Mouse (Mus musculus) forelimb bud, embryonic 11.5 days (tissue): ENCODE results near the gene Slc2a9.

Source experiments
- DNase-seq: peaks from one replicate; pipeline ENCODE4 v3.0.0-alpha.2; 2012; ENCODE audit warnings: low read depth, low spot score

Gene Slc2a9

DNA sequence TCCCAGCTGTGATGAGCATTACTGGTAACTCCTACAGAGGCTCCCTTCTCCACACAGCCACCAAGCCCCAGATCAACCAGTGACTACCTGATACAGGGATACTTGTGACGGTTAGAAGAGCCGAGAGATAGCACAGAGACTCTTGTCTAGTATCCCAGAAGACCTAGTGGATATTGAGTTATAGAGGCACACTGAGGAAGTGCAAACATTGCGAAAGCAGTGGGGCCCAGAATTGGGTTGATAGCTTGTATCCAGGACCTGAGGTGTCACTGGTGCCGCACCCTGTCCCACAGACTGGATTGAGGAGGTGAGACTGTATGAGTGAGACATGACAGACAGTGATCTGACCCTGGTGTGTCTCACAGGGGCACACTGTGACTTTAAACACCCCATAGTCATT is at the start of gene Slc2a9:
Gene Slc2a9, minus strand, starts transcription at position 152 of the 400 bp plus-strand sequence.
- no peak for DNase-seq

DNA sequence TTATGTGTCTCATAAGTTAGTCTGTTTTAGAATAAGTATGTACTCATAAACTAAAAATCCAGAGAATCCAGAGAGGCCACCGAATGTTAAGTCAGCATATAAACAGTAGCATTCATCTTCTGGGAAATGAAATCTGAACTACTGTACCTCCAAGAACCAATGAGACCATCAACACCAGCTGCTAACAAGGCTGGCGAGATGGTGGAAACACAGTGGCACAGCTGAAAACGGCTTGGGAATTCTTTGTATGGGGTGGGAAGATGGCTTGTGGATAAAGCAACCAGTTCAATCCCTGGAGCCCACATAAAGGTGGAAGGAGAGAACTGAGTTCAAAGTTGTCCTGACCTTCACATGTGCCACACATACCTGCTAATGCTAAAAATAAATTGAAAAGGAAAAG is 49.7 kb upstream of the Slc2a9 start:
- no peak for DNase-seq

DNA sequence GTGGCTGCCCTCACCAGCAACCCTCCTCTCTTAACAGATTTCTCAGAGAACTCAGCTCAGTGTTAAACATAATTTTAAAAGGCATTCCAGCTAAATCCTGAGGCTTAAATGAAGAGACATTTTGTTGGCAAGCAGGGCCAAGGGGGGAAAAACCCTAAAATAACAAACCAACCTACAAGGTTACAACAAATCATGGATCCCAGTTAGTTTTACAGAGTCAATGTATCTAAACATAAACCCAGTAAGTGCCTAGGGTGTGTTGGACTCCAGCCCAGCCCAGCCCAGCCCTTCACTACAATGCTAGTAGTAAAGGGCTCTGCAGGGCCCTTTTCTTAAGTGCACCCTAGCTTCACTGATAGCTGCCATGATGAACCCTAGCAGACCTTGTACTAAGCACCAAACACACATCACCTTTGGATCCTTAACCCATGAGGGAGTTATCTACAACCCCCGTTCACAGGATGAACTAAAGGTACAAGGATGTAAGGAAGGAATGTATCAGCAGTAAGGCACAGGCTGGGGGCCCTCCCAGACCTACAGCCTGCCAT is 47.4 kb upstream of the Slc2a9 start:
- no peak for DNase-seq

DNA sequence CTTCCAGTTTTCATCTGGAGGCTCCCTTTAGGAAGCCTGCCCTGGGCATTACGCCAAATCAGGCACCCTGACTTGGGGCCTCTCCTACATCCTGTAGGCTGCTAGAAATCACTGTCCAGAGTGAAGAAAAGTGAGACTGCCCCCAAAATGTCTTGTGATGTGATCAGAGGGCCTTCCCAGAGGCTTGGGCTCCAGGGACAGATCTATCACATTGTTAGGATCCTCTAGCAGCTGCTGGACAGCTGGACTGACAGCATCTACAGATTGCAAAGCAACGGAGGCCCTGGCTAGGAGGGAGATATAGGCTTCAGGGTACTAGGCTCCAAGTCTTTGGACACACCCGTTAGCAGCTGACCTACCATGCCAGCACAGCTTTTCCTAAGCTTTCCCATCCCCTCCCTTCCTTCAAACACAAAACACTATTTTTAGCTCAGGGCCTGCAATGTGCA is 46.5 kb upstream of the Slc2a9 start:
- no peak for DNase-seq

DNA sequence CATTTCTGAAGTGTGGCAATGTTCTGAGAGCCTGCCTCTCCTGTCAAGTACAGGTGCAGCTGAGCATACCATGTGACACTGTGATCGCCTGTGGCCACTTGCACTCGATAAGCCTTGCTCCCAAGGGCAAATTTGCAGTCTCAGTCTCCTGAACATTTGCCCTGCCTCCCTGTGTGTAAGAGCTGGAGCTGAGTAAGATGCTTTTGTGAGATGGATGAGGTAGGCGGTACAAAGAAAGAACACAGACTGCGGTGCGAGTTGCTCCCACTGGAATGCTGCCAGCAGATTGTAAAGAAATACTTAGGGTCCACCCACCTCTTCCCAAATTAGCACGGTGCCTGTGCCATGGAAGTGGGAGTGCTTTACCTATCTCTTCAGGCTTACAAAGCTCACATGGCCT is 44.4 kb upstream of the Slc2a9 start:
- DNase-seq: no peak

DNA sequence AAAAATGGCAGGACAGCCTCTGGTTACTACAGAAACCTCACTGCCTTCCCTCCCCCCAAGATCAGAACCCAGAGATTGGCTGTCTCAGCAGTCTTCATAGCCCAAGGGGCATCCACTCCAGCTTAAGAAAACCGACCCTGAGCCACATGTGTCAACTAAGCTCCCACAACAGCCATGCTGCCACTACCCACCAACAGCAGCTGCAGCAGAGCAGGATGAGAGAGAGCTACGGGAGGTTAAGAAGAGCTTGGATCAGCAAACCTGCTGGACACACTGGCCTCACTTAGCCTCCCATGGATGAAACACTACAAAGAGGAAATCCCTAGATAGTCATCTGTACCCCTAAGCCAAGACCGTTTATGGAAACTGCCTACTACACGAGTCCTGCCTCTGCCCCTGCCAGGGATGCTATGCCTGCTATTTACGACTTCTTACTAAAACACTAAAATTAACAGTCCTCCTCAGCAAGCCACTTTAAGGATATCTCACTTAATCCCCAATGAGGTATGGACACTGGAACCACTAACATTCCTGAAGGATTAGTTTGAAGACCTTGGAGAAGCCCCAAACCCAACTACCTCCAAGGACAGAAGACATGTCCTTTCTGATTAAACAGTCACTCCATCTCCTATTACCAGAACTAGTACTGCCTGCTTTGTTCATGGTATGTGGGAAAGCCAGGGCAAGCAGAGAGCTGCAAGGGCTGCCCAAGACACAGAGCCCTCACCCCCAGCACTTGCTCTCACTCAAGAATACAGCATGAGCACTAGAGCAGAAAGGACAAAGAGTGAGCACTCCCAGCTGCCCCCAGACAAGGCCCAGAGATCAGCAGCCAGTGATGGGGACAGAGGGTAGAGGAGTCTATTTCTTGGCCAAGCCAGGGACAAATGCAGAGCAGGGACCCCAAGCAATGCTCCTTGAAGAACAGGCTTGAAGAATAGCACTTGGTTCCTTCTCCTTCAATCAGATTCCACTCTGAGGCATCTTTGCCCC is 41.8 kb upstream of the Slc2a9 start:
- no peak for DNase-seq

DNA sequence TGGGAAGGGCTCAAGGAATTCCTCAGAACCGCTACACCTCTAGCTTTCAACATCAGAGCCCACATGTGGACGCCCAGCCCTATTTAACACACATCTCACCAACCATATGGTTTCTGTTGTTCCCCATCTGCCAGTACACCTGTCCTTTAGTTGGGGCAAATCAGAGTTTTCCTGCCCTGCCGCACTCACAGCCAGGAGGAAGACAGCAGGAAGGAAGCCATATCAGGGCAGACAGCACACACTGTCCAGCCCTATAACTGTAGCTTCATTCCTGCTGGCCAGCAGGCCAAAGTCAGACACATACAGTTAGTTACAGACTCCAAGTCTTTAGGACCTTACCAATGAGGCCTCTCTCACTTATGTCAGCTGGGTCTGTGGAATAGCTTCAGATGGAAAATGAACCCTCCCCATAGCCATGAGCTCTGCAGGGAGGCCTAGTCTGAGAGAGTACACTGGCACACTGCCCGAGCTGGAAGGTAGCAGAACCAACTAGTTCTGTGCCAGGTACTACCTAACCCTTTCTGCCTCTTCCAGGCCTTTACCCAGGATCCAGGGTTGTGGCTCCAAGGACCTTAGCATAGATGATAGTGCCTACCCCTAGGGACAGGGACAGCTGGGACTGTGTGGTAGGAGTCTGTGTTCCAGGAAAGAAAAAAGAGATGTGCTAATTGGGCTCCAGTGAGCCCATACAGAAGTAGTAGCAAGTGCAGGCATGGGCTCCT is 40.7 kb upstream of the Slc2a9 start:
- no peak for DNase-seq

DNA sequence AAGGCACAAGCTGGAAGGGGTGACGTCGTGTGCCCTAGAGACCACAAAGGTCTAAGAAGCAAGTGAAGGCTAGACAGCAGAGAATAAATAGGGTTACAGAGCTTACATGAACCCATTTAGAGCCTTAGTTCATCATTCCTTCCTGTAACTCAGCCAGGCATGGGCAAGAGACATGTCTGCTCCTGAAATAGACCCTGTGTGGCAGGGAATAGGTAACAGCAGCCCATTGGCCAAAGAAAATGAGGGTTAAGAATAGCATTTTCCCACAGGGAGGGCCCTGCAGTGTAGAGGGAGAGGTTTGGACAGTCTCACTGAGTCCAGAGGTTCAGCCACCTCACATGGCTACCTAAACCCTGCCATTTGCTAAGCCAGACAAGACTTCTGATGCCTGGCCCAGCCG is 38.8 kb upstream of the Slc2a9 start:
- no peak for DNase-seq

DNA sequence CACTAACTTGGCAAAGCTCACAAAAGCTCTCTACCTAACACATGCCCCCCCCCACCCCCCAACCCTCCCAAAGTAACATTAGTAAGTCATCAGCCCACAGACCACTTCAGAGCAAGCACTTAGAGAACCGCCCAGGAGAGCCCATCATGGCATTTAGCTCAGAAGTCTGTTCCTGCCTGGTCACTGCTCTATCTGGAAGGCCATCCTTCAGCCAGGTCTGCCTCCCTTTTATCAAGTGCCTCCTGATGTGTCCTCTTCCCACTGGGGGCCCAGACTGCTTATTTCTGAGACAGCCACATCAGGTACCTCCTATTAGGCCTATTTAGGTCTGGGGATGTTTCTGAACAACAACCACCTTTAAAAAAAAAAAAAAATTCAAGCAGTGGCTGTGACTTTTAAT is 38.0 kb upstream of the Slc2a9 start:
- no peak for DNase-seq

DNA sequence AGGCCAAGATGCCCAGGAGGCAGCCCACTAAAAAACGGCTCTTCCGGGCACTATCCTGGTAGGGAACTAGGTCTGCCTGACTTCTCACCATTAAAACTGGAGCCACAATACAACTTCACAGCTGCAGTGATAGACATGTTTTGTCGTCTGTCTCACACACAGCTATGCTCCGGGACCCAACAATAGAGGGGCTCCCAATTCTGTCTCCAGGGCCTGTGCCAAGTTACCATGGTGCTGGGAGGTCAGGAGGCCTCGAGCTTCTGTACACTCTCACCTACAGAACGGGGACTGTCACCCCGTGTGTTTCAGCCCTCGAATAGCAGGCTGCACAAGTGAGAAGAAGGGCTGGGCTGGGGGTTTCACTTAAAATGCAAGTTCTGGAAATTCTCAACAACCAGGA is 35.6 kb upstream of the Slc2a9 start:
- DNase-seq: no peak

DNA sequence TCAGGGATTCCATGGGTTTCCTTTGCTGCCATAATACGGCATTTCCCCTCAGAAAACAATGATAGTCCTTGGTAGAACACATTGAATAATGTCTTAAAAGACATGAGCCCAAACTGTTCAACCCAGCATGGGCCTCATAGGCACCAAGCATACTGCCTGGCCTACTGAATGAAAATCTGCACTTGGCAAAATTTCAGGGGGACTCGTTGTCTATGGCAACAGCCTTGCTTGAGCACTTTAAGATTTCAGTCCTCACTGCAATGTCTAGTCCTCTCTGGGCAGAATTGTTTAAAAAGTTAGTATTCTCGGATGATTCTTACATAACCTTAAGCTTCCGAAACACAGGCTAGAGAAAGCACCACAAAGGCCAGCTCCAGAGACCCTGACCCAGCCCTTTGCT is 34.9 kb upstream of the Slc2a9 start:
- no peak for DNase-seq

DNA sequence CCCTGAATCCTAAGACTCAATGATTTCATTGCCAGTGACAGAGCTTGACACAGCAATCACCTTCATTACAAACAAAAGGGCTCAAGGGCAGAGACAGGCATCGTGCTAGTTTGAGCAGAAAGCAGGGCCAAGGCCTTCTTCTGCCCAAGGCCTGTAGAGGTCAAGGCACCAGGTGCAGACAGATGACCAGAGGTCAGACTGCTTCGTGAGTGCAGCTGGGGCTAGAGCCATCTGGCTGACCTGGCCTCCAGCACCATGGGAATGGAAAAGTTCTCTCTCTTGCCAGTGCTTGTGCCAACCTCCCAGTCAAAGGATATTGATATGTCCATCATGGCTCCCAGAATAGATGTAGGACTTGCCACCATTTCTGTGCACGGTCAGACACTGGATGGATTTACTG is 33.9 kb upstream of the Slc2a9 start:
- DNase-seq: no peak

DNA sequence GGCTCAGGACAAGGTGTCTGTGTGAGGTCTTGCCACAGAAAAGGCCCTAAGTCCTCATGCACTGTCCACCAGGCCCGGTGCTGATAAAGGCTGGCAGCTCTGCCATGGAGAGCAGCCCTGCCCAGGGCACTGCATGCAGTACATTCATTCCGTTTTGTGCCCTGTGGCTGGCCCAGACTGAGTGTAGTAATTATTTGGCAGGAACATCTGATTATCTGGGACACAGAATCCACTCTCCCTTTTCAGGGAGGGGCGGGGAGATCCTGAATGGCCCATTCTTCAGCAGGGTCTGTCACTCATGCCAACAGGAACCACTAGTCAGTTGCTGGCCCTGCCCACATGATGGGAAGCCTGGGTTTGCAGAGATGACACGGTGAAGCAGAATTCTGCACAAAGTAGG is 29.1 kb upstream of the Slc2a9 start:
- no peak for DNase-seq

DNA sequence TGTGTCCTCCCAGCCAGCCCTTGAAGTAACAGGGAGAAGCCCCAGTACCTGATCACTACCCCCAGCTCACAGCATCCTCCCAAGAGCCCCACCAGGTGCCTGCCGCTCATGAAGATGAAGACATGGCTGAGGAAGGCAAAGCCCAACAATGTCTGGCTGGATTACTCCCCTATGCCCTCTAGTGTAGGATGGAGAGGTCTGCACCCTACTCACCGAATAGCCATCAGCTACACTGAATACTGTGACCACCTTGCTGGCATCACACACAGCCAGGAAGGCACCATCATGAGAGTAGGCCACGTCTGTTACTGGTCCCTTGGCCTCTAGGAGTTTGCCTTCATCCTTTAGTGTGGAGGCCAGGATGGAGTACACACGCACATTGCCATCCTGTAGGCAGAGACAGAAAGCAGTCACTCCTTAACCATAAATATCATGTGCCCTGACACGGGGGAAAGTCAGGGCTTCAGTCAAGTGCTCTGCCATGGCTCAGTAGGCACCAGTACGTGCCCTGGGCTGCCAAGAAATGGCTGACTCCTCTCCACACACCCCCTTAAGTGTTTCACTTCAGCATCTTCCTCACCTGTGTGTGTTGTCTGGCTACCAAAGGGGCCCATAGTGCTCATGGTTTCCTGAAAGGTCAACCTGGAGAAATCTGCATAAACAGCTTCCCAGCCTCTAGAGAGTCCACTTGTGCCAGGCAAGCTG is 26.9 kb upstream of the Slc2a9 start:
- no peak for DNase-seq

DNA sequence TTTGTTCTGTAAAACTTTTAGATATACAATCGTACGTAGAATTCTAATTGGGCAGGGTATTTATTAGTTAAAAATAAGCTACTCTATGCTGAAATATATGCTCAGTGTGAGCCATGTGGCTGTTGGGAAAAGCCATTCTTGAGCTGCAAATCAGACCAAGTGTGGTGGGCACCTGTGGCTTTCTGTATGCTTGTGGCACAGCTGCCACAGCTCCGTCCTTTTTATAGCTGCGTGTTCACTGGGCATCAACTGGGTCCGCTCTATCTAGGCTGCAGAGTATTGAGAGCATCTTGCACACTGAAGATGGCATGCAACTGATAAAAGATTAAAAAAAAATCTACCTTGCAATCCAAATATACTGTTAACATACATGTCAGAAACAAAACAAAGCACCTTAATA is 20.0 kb upstream of the Slc2a9 start:
- no peak for DNase-seq

DNA sequence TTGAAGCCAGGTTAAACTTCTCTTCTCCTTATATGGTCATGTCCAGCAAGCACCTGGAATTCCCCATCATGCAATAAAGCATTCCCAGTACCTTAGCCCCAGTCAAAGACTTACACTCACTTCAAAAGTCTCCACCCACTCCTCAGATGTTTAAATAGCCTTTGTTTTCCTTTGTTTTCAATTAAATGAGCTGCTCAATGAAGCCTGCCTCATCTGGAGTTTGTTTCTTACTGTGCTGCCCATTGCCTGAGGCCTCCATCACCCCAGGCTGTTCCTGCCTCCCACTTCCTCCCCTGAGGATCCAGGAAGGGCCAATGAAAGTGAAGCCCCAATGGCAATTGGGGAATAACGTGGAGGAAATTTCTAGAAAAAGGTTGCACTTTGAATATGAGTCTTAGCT is 17.9 kb upstream of the Slc2a9 start:
- DNase-seq: no peak

DNA sequence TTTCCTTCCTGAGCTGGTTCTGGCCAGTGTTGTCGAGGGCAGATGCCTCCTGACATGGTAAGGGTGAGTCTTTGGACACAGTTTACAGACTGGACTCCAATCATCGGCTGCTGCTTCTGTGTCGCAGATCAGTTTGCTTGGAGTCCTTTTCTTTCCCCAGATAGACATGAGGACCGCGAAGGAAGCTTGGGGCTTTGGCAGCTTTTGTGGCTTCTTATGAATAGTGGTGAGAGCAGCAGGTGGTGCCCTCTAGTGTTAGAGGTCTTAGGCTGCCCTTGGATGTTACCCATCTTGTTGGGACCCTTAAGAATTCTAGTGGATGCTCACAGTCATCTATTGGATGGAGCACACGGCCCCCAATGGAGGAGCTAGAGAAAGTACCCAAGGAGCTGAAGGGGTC is 13.3 kb upstream of the Slc2a9 start:
- DNase-seq: no peak

DNA sequence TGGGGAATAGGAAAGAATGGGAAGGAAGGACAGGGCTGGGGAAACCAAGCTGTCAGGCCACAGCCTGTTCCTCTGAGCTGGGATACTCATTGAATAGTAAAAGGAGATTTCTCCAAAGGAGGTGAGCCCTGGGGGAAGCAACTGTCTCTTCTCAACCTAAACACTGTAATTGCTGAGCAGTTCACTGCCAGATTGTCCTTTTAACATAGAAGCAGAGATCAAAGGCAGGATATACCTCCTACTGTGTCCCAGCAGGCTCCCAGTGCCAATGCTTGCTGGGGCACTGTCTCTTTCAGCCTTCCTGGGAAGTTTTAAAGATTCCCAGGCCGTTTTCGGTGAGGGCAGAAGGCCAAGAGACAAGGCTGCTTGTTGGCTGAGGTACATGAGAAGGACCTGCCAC is 10.0 kb upstream of the Slc2a9 start:
- DNase-seq: no peak

DNA sequence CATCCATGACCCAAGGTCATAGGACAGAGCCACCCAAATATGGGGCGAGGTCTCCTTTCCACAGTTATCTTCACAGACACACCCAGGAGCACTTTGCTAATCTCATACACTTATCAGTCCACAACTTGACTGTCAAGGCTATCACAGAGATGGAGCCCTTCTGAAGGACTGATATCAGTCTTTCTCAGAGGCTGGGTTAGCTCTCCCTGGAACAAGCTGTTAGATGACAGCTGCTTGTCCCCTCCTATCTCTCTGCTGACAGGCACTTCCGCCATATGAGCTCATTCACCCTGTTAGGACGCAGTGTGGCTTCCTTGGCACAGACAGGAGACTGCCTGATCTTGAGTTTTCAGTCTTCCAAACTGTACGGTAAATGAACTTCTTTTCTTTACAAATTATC is 6.6 kb upstream of the Slc2a9 start:
- no peak for DNase-seq

DNA sequence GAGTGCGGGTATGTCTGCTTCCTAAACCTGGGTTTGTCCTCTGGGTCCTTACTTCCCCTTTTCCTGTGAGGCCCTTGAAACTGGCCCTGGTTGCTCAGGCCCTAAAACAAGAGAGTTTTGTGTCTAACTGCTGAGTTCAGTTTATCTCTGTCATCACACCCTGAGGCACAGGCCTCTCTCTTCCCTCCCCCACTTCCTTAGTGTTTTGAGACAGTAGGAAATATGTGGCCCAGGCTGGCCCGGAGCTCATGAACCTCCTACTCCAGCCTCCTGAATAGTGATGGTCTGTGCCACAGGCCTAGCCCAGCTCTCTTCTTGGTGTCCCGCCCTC is 2.5 kb upstream of the Slc2a9 start:
- no peak for DNase-seq

DNA sequence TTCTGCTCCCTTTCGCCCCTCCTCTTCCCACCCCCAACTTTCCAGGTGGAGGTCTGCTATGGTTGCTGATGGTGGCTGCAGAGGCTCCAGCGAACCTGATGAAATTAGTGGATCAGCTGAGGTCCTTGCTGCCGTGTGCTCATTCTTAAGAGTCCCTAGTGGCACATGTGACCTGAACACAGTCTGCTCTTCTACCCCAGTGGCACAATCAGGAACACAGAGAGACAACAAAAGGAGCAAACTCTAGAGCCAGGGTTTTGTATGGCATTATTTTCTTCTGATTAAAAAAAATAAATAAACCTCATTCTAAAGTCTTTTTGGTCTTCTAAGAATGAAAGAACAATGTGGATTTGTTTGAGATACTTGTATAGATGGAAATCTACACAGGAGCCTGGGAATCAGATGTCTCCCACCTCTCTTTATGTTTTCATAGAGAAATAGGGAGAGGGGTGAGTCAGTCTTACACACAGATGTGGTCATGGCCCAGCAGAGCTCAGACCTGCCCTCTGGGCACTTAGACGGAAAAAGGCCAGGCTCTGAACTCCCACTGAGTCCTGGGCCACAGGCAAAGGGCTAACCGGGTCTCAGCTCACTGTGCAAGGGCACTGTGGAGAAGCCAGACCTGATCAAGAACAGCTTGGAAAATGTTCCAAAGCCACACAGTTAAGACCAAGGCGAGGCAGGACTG is 1.9 kb upstream of the Slc2a9 start:
- DNase-seq: no peak

DNA sequence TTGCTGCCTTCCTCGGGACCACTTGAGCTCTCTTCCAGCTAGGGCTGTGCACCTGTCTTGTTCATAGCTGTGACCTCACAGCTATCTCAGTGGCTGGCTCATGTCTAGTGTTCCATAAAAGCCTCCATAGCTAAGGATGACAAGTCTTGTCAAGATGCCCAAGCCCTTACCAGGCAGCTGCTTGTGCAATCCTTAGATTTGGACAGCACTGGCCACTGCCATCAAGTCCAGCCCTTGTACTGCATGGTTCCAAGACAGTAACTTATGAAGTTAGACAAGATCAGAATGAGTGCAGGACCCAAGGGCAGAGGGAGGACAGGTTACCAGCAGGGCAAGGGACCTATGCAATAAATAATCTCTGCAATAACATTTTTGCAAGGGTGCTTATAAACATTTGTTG is 1.2 kb upstream of the Slc2a9 start:
- no peak for DNase-seq
